Mouse (Mus musculus) kidney, adult 2 months (tissue): ENCODE measurements around the gene Spag16. TPM values are rescaled to one million over a fixed set of nuclear protein-coding genes. Genes with fewer than 3 reads are reported as not detected.

Experiments used
- DNase-seq: peaks from one replicate; pipeline ENCODE4 v3.0.0; 2021
- H3K27ac ChIP-seq: fragments of 200-500 bp; 2 replicates; pipeline ENCODE4 v1.5.1; 2012; ENCODE audit warnings: low read depth, low read length, control low read depth, inconsistent platforms; ENCODE audit not compliant: insufficient read depth
- H3K27me3 ChIP-seq: fragments of 200-500 bp; replicated peaks from 2 replicates; pipeline ENCODE4 v1.6.1; 2012; ENCODE audit warnings: mild to moderate bottlenecking, moderate library complexity, low read length, inconsistent platforms; ENCODE audit not compliant: control insufficient read depth, insufficient read depth
- H3K36me3 ChIP-seq: fragments of 200-500 bp; 2 replicates; pipeline ENCODE4 v1.6.1; 2012; ENCODE audit warnings: mild to moderate bottlenecking, moderate library complexity, low read length, inconsistent platforms; ENCODE audit not compliant: control insufficient read depth, insufficient read depth
- H3K4me1 ChIP-seq: fragments of 200-500 bp; 2 replicates; pipeline ENCODE4 v1.6.1; 2011; ENCODE audit warnings: low read length; ENCODE audit not compliant: control insufficient read depth, insufficient read depth
- H3K4me3 ChIP-seq: fragments of 200-500 bp; 2 replicates; pipeline ENCODE4 v1.5.1; 2011; ENCODE audit warnings: mild to moderate bottlenecking, low read depth, low read length, control low read depth; ENCODE audit not compliant: insufficient read depth
- CTCF ChIP-seq: fragments of 200-500 bp; conservative IDR thresholded peaks from 2 replicates; pipeline ENCODE4 v1.5.1; 2011; ENCODE audit warnings: low read depth, mild to moderate bottlenecking, control low read depth, low read length, moderate library complexity, mixed read lengths; ENCODE audit not compliant: insufficient read depth, insufficient read length
- POLR2A ChIP-seq: fragments of 200-500 bp; IDR thresholded peaks from one replicate; pipeline ENCODE4 v1.6.1; 2011; ENCODE audit warnings: low read depth, low read length, control low read depth
- WGBS: fragments of 180-500 bp; shearing (Covaris S2); methylation state at CpG from one replicate; pipeline ENCODE4 v1.1.7; 2018; 5-methylcytosine and 5-hydroxymethylcytosine counted together
- polyA plus RNA-seq: library from polyadenylated mRNA; depleted of rRNA; stranded (reverse); fragments of >200 nt; gene quantifications from 2 replicates; pipeline ENCODE4 v1.2.3, GENCODE M21; 2012

Gene Spag16
- polyA plus RNA-seq, 1 experiment = 0.03 TPM

GRCm38 (mm10) chr1:70012991-70013390, 186.2 kb downstream of the Spag16 start:
- no peaks in the 10 kb centered on the region for H3K36me3 ChIP-seq
- H3K27ac ChIP-seq = no peak overlapping the region
- H3K27me3 ChIP-seq = no peaks in the 10 kb centered on the region
- no peaks in the 10 kb centered on the region for H3K4me1 ChIP-seq
- no peak overlapping the region for H3K4me3 ChIP-seq
- DNase-seq = no peak
- TF ChIP-seq CTCF (no peak), POLR2A (no peak)
- 79% methylated on average over 3 of the region's 3 CpGs for WGBS

GRCm38 (mm10) chr1:70037384-70037783, 210.6 kb downstream of the Spag16 start:
- no peaks in the 10 kb centered on the region for H3K4me1 ChIP-seq
- 74% methylated on average over 3 of the region's 3 CpGs for WGBS

GRCm38 (mm10) chr1:70067404-70067803, 240.6 kb downstream of the Spag16 start:
- no peak for DNase-seq
- WGBS = 57% methylated on average over 1 of the region's 1 CpGs
- H3K27ac ChIP-seq = no peak overlapping the region
- no peak overlapping the region for H3K4me3 ChIP-seq
- no peaks in the 10 kb centered on the region for H3K27me3 ChIP-seq
- TF ChIP-seq POLR2A = no peak
- no peak for TF ChIP-seq CTCF
- H3K36me3 ChIP-seq = no peaks in the 10 kb centered on the region
- no peaks in the 10 kb centered on the region for H3K4me1 ChIP-seq

More at GRCm38 (mm10) chr1:70037384-70037783, 210.6 kb downstream of the Spag16 start:
- no peak overlapping the region for H3K4me3 ChIP-seq
- no peak for DNase-seq
- no peaks in the 10 kb centered on the region for H3K27me3 ChIP-seq
- no peaks in the 10 kb centered on the region for H3K36me3 ChIP-seq
- TF ChIP-seq CTCF (no peak), POLR2A (no peak)
- H3K27ac ChIP-seq = no peak overlapping the region

GRCm38 (mm10) chr1:70073440-70073839, 246.7 kb downstream of the Spag16 start:
- Histone ChIP-seq H3K36me3 (no peaks in the 10 kb centered on the region), H3K27ac (no peak overlapping the region), H3K4me3 (no peak overlapping the region), H3K4me1 (no peaks in the 10 kb centered on the region), H3K27me3 (no peaks in the 10 kb centered on the region)
- WGBS = 72% methylated on average over 6 of the region's 6 CpGs
- no peak for TF ChIP-seq CTCF
- no peak for TF ChIP-seq POLR2A
- DNase-seq = no peak

GRCm38 (mm10) chr1:70078806-70079205, 252.0 kb downstream of the Spag16 start:
- Histone ChIP-seq H3K4me1 (no peaks in the 10 kb centered on the region), H3K4me3 (no peak overlapping the region), H3K27me3 (no peaks in the 10 kb centered on the region), H3K36me3 (no peaks in the 10 kb centered on the region), H3K27ac (no peak overlapping the region)
- no peak for DNase-seq
- WGBS = 64% methylated on average over 6 of the region's 6 CpGs
- TF ChIP-seq POLR2A (no peak), CTCF (no peak)

GRCm38 (mm10) chr1:70082208-70082878, 255.6 kb downstream of the Spag16 start:
- no peak for TF ChIP-seq POLR2A
- TF ChIP-seq CTCF = no peak
- H3K4me1 ChIP-seq = no peaks in the 10 kb centered on the region
- H3K36me3 ChIP-seq = no peaks in the 10 kb centered on the region
- WGBS = 62% methylated on average over 7 of the region's 7 CpGs
- H3K27ac ChIP-seq = no peak overlapping the region
- H3K27me3 ChIP-seq = no peaks in the 10 kb centered on the region
- no peak for DNase-seq
- no peak overlapping the region for H3K4me3 ChIP-seq

- Histone ChIP-seq H3K27ac (no peak overlapping the region), H3K4me1 (no peaks in the 10 kb centered on the region), H3K36me3 (no peaks in the 10 kb centered on the region), H3K4me3 (no peak overlapping the region), H3K27me3 (no peaks in the 10 kb centered on the region)
- TF ChIP-seq CTCF = no peak
- TF ChIP-seq POLR2A = no peak
- WGBS = 82% methylated on average over 8 of the region's 8 CpGs
- no peak for DNase-seq
Observed at GRCm38 (mm10) chr1:70104683-70105082, 277.9 kb downstream of the Spag16 start.
